Mouse (Mus musculus) ES-E14 (cell line): ENCODE results near the gene Esyt2. TPM values are rescaled to one million over a fixed set of nuclear protein-coding genes. Genes with fewer than 3 reads are reported as not detected.

ENCODE experiments used
- DNase-seq: peaks from one replicate; pipeline ENCODE4 v3.0.0-alpha.2; 2013; ENCODE audit warnings: low read depth, low spot score
- H3K27ac ChIP-seq: 2 replicates; pipeline ENCODE4 v1.5.1; 2012; ENCODE audit warnings: low read depth, mild to moderate bottlenecking, low read length, moderate library complexity, mixed read lengths; ENCODE audit not compliant: poor library complexity, insufficient read depth, severe bottlenecking
- H3K36me3 ChIP-seq: 2 replicates; pipeline ENCODE4 v1.6.1; 2012; ENCODE audit warnings: mild to moderate bottlenecking, low read length, moderate library complexity, mixed read lengths; ENCODE audit not compliant: control insufficient read depth, poor library complexity, insufficient read depth, severe bottlenecking
- H3K4me1 ChIP-seq, 2 experiments: fragments of 150-350 bp in 1 of 2; sonication (generic) in 1 of 2; 2 replicates each; pipeline ENCODE4 v1.6.1; 2012; ENCODE audit warnings: low read length in 2 of 2, mild to moderate bottlenecking in 1 of 2, mixed read lengths in 1 of 2; ENCODE audit not compliant: control insufficient read depth in 2 of 2, insufficient read depth in 2 of 2, poor library complexity in 1 of 2
- H3K4me3 ChIP-seq, 2 experiments: fragments of 150-350 bp in 1 of 2; sonication (generic) in 1 of 2; 2 replicates each; pipeline ENCODE4 v1.5.1; 2012; ENCODE audit warnings: low read length in 2 of 2, low read depth in 1 of 2, mild to moderate bottlenecking in 1 of 2, mixed read lengths in 1 of 2; ENCODE audit not compliant: insufficient read depth in 1 of 2, poor library complexity in 1 of 2, severe bottlenecking in 1 of 2
- H3K9ac ChIP-seq: 2 replicates; pipeline ENCODE4 v1.6.1; 2012; ENCODE audit warnings: low read depth, mild to moderate bottlenecking, low read length, mixed read lengths; ENCODE audit not compliant: poor library complexity, insufficient read depth, severe bottlenecking
- H3K9me3 ChIP-seq: fragments of 150-350 bp; sonication (generic); 2 replicates; pipeline ENCODE4 v1.6.1; 2012; ENCODE audit warnings: low read depth, mild to moderate bottlenecking, low read length; ENCODE audit not compliant: control insufficient read depth, insufficient read depth
- CHD2 ChIP-seq: IDR thresholded peaks from 2 replicates; pipeline ENCODE4 v1.6.1; 2014; ENCODE audit warnings: mild to moderate bottlenecking, low read depth, low read length, inconsistent platforms
- HCFC1 ChIP-seq: IDR thresholded peaks from 2 replicates; pipeline ENCODE4 v1.6.1; 2012; ENCODE audit warnings: low read length, inconsistent platforms, borderline replicate concordance; ENCODE audit not compliant: insufficient read depth
- MAFK ChIP-seq: IDR thresholded peaks from 2 replicates; pipeline ENCODE4 v1.6.1; 2014; ENCODE audit warnings: mild to moderate bottlenecking, low read depth, low read length, inconsistent platforms; ENCODE audit not compliant: insufficient read depth
- ZC3H11A ChIP-seq: IDR thresholded peaks from 2 replicates; pipeline ENCODE4 v1.6.1; 2012; ENCODE audit warnings: low read depth, mild to moderate bottlenecking, inconsistent platforms, low read length, borderline replicate concordance
- ZNF384 ChIP-seq: IDR thresholded peaks from 2 replicates; pipeline ENCODE4 v1.6.1; 2012; ENCODE audit warnings: low read depth, low read length, inconsistent platforms
- in situ Hi-C, 2 experiments: fragments of 600-800 bp; cut with MboI; formaldehyde crosslinking; loops; one replicate each; pipeline ENCODE4 v1.15.1; 2025; ENCODE audit warnings: low sequenced_read_pairs in 2 of 2, inconsistent platforms in 1 of 2; ENCODE audit not compliant: unreplicated experiment in 2 of 2
- total RNA-seq: library from RNA; depleted of rRNA; stranded (reverse); fragments of 300-350 nt; gene quantifications from 2 replicates; pipeline ENCODE4 v1.2.3, GENCODE M21; 2012; rRNA removed

Esyt2 gene
- 44.2 and 50.4 TPM in 2 replicates for total RNA-seq

- no peaks in the 10 kb centered on the region for H3K9me3 ChIP-seq
Measured at GRCm38 (mm10) chr12:116280653-116281364, at the start of gene Esyt2. Esyt2 (plus strand) TSS chr12:116281196.

DNA sequence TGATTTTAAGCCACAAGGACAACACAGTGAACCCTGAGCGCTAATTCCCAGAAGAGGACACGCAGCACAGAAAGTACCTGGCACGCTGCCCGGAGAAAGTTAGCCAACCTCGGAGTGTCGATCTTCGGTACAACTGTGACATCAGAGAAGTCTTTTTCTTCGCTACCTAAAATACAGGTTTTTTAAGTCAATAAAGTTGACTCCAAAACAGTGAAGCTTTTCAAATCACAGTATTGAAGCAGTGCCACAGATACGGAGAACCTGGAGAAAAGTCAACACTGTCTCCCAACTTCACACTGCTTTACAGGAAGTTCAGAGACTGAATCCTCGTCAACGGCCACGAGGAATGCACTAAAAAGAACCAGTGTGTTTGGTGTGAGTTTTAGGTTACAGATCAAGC, 49.4 kb upstream of the Esyt2 start:
- Histone ChIP-seq H3K9ac (no peak overlapping the region), H3K36me3 (no peaks in the 10 kb centered on the region), H3K4me3 (no peak overlapping the region), H3K9me3 (no peaks in the 10 kb centered on the region), H3K4me1 (no peaks in the 10 kb centered on the region), H3K27ac (no peak overlapping the region)
- TF ChIP-seq HCFC1 (no peak), ZC3H11A (no peak), ZNF384 (no peak), CHD2 (no peak), MAFK (no peak)
- in situ Hi-C loops, result no loop called here
- no peak for DNase-seq

More at GRCm38 (mm10) chr12:116280653-116281364, at the start of gene Esyt2:
- in situ Hi-C loops, result no loop called here
- TF ChIP-seq HCFC1, result peak; percentile 84
- TF ChIP-seq CHD2, result peak; percentile 48; the same call in 1 of the 2 replicates
- no peak for TF ChIP-seq MAFK
- TF ChIP-seq ZC3H11A, result peak; percentile 55; the same call in 1 of the 2 replicates
- no peak for TF ChIP-seq ZNF384
- Histone ChIP-seq H3K4me1 (no peaks in the 10 kb centered on the region; a peak in 1 of 4 replicates), H3K36me3 (no peaks in the 10 kb centered on the region), H3K4me3 (peak within 1 kb of the TSS; percentile 75 to 99), H3K27ac (peak within 1 kb of the TSS; percentile 90), H3K9ac (peak within 1 kb of the TSS; percentile 93)
- peak; percentile 99 for DNase-seq

DNA sequence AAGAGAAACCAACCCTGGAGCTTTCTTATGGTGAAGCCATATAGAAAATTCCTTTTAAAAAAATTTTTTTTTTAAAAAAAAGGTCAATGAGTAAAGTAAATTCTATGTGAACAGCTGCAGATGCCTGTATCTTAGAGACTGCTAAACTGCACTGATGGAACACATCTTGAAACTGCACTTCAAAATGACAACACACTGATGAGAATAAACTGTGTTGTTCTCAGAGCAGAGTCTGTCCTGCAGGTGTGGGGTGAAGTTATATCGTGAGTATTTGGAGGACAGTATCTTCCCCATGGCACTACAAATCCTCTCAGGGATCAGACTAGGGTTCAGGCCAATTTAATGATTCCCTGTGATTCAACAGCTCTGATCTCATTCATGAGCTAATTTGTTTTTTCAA, 48.9 kb upstream of the Esyt2 start:
- no peak for DNase-seq
- no peaks in the 10 kb centered on the region for H3K9me3 ChIP-seq
- in situ Hi-C loops, result no loop called here
- TF ChIP-seq ZC3H11A (no peak), CHD2 (no peak), HCFC1 (no peak), MAFK (no peak), ZNF384 (no peak)
- H3K4me3 ChIP-seq, result no peak overlapping the region
- H3K36me3 ChIP-seq, result no peaks in the 10 kb centered on the region
- H3K4me1 ChIP-seq, result no peaks in the 10 kb centered on the region
- H3K27ac ChIP-seq, result no peak overlapping the region
- H3K9ac ChIP-seq, result no peak overlapping the region

DNA sequence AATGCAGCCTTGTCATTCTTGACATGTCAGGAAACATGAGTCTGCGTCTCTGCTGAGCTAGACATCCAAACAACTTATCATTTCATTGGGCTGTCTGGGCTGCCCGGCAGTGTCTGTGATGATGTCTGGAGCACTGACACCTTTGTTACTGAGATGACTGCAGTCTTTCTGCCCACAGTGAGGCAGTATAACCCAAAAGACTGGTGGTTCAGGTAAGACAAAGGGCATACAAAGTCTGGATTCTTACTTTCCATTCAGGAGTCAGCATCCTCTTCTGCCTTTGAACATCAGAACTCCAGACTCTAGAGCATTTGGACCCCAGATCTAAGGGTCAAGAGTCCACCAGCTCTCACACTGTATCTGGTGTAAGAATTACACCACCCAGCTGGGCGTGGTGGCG, 45.6 kb upstream of the Esyt2 start:
- Histone ChIP-seq H3K36me3 (no peaks in the 10 kb centered on the region), H3K4me1 (no peaks in the 10 kb centered on the region), H3K9ac (no peak overlapping the region), H3K27ac (no peak overlapping the region), H3K4me3 (no peak overlapping the region), H3K9me3 (no peaks in the 10 kb centered on the region)
- TF ChIP-seq ZNF384 (no peak), HCFC1 (no peak), ZC3H11A (0 out of 2 replicates have a peak, but pooled peaks have one; percentile 4), MAFK (no peak), CHD2 (no peak)
- in situ Hi-C loops, result no loop called here
- no peak for DNase-seq

DNA sequence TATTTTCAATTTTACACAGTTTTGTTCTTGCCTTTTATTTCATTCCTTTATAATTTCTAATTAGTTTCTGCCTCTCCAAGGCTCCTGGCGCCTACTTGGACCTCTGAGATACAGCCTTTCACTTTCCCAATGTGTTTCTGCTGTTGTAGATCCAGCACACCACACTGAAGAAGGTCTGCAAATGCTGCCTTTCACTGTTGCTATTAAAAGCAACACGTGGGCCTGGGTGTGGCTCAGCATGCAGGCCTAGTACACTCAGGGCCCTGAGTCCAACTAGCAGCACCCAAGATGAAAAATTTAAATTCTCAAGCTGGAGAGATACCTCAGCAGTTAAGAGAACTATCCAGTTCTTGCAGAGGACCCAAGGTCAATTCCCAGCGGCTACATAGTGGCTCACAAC, 44.3 kb upstream of the Esyt2 start:
- Histone ChIP-seq H3K27ac (no peak overlapping the region), H3K36me3 (no peaks in the 10 kb centered on the region), H3K9me3 (no peaks in the 10 kb centered on the region), H3K4me1 (no peaks in the 10 kb centered on the region), H3K4me3 (no peak overlapping the region), H3K9ac (no peak overlapping the region)
- no peak for DNase-seq
- no peak for TF ChIP-seq MAFK
- TF ChIP-seq ZC3H11A, result no peak
- no peak for TF ChIP-seq ZNF384
- TF ChIP-seq HCFC1, result no peak
- no peak for TF ChIP-seq CHD2
- in situ Hi-C loops, result no loop called here
